Mouse (Mus musculus): ENCODE results near the gene 2210016L21Rik. TPM values are rescaled to one million over a fixed set of nuclear protein-coding genes. Genes with fewer than 3 reads are reported as not detected.
A peak's percentile ranks its signal among the peaks of the same experiment; 100 is the strongest.
"Not testable (repeated sequence)": the region's sequence is repeated elsewhere in the genome, so short reads cannot be mapped to it uniquely, and the experiment has no call there.

2210016L21Rik gene
- total RNA-seq, 2 experiments from 2014 or later = 24.7 to 26.6 TPM

DNA sequence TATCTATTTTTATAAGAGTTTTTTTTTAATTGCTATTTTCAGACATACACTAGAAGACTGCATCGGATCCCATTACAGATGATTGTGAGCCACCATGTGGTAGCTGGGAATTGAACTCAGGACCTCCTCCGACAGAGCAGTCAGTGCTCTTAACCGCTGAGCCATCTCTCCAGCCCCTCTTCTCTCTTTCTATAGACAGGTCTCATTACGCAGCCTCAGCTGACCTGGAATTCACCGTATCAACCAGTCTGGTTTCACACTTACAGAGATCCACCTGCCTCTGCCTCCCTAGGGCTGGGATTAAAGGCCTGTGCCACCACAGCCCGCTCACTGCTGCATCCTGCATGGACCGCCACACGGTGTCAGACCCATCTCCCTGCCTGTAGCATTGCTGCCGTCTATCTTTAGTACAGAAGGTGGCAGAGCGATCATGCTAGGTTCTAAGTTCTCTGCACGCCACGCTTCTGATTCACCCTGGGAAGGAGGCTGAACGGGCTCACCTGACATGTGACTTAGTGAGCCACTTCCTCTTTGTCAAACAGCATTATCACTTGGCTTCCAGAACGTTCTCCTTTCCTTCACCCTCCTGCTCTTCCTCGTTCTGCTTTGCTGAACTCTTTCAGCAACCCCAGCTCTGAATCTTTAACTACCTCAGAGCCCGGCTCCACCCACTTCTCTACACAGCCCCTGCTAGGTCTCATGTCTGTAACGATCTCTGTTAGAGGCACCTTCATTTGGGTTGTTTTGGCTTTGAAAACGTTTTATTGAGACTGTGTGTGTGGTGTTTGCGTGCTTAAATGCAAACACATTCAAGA is 20.2 kb upstream of the 2210016L21Rik start:
- TF ChIP-seq CTCF (IDR thresholded peaks at IDR 0.05) = no peak
- intact Hi-C loops (cut with DNase I) = no loop called here
- DNase-seq = no peak
- H3K27ac ChIP-seq = no peak overlapping the region
- H3K4me3 ChIP-seq = no peak overlapping the region

- peak overlapping the region; percentile 76; the same call in 1 of the 2 replicates for H3K4me3 ChIP-seq
- no peak overlapping the region for H3K27ac ChIP-seq
- no peak for TF ChIP-seq CTCF (IDR thresholded peaks at IDR 0.05)
- DNase-seq = no peak
- intact Hi-C loops (cut with DNase I) = no loop called here
These were observed 19.6 kb upstream of the 2210016L21Rik start for GRCm38 (mm10) chr5:114922366-114922731.

- intact Hi-C loops (cut with DNase I) = no loop called here
These were observed 18.9 kb upstream of the 2210016L21Rik start, which contains the start of gene Oasl1 for GRCm38 (mm10) chr5:114922998-114923473. Oasl1 (plus strand) TSS chr5:114923240.

GRCm38 (mm10) chr5:114926153-114926684 is 15.7 kb upstream of the 2210016L21Rik start:
- no peak for DNase-seq
- Histone ChIP-seq H3K27ac (no peak overlapping the region), H3K4me3 (no peak overlapping the region)
- intact Hi-C loops (cut with DNase I) = no loop called here
- no peak for TF ChIP-seq CTCF (IDR thresholded peaks at IDR 0.05)

More at GRCm38 (mm10) chr5:114922998-114923473, 18.9 kb upstream of the 2210016L21Rik start, which contains the start of gene Oasl1:
- DNase-seq = peak; percentile 81
- no peak for TF ChIP-seq CTCF (IDR thresholded peaks at IDR 0.05)
- Histone ChIP-seq H3K27ac (peak within 1 kb of the TSS; percentile 65), H3K4me3 (peak within 1 kb of the TSS; percentile 76)

DNA sequence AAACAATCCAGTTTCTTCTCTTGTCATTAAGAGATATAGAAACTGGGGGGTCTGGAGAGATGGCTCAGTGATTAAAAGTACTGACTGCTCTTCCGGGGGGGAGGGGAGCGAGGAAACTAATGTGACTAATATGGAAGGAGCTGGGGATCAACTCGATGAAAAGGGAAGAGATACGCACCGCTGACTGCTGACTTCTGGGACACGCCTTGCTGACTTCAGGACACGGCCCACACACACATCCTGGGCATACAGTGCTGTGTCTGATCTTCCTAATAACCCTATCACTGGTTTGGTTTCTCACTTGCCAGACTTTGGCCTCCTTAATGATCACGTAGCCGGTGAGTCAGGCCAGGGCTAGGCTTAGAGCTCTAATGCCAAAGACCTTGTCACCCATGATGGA is 15.2 kb upstream of the 2210016L21Rik start:
- no peak for DNase-seq
- Histone ChIP-seq H3K4me3 (no peak overlapping the region), H3K27ac (no peak overlapping the region)
- TF ChIP-seq CTCF (IDR thresholded peaks at IDR 0.05) = no peak
- intact Hi-C loops (cut with DNase I) = no loop called here

- no peak for TF ChIP-seq CTCF (IDR thresholded peaks at IDR 0.05)
- intact Hi-C loops (cut with DNase I) = no loop called here
- Histone ChIP-seq H3K4me3 (no peak overlapping the region), H3K27ac (no peak overlapping the region)
- DNase-seq = no peak
These were observed 10.3 kb upstream of the 2210016L21Rik start for GRCm38 (mm10) chr5:114931626-114932025.

- intact Hi-C loops (cut with DNase I) = no loop called here
- no peak for TF ChIP-seq CTCF (IDR thresholded peaks at IDR 0.05)
- DNase-seq = no peak
- H3K4me3 ChIP-seq = no peak overlapping the region
- H3K27ac ChIP-seq = no peak overlapping the region
These were observed 8.8 kb upstream of the 2210016L21Rik start for GRCm38 (mm10) chr5:114933206-114933605.

DNA sequence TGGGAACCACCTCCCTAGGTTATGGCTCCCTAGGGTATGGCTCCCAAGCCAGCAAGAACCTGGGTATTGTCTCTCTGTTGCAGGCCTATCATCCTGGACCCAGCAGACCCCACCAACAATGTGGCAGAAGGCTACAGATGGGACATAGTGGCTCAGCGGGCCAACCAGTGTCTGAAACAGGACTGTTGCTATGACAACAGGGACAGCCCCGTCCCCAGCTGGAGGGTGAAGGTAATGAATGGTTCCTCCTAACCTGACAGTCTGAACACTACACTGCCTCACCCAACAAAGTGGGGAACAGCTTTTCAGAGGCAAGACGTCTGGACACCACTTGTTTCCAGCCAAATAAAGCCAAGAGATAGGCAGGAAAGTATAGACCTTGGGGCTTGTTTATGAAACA is 6.1 kb upstream of the 2210016L21Rik start:
- intact Hi-C loops (cut with DNase I) = no loop called here

DNA sequence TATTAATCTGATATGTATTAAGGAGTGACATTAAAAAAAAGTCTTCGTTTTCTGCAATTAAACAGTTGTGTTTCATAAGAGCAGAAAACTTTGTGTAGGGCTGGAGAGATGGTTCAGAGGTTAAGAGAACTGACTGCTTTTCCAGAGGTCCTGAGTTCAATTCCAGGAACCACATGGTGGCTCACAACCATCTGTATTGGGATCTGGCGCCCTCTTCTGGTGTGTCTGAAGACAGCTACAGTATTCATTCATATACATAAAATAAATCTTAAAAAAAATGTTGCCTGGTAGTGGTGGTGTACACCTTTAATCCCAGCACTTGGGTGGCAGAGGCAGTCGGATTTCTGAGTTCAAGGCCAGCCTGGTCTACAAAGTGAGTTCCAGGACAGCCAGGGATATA is 820 bp upstream of the 2210016L21Rik start:
- H3K27ac ChIP-seq; intact Hi-C loops (cut with DNase I); DNase-seq; H3K4me3 ChIP-seq: not testable (repeated sequence)
- peak; percentile 24; the same call in 1 of the 2 replicates for TF ChIP-seq CTCF (IDR thresholded peaks at IDR 0.05)

More for the DNA sequence above, 6.1 kb upstream of the 2210016L21Rik start:
- TF ChIP-seq CTCF (IDR thresholded peaks at IDR 0.05) = no peak
- Histone ChIP-seq H3K27ac (no peak overlapping the region), H3K4me3 (no peak overlapping the region)
- no peak for DNase-seq

DNA sequence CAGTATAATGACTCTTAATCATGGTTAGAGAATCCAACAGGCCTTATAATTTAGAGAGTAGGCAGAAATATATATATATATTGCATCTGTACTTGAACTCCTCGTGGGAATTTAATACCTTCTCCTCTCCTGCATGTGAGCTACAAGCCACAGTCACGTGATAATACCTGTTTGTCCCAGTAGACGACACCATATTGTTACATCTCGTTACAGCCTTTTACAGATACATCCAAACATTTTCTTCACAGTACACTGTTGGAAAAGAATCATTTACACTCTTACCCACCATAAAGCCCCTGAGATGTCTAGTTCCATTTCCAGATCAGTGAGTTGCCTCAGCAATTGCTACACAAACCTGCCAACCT is 790 bp downstream of the 2210016L21Rik start:
- no peak for TF ChIP-seq CTCF (IDR thresholded peaks at IDR 0.05)
- Histone ChIP-seq H3K27ac (peak overlapping the region; percentile 91; the same call in 1 of the 2 replicates), H3K4me3 (peak overlapping the region; percentile 80)
- intact Hi-C loops (cut with DNase I) = no loop called here
- DNase-seq = no peak

- intact Hi-C loops (cut with DNase I) = no loop called here
These were observed 3.1 kb downstream of the 2210016L21Rik start for GRCm38 (mm10) chr5:114945072-114945471.

GRCm38 (mm10) chr5:114948891-114949290 is 6.9 kb downstream of the 2210016L21Rik start:
- TF ChIP-seq CTCF (IDR thresholded peaks at IDR 0.05) = no peak
- Histone ChIP-seq H3K27ac (no peak overlapping the region), H3K4me3 (no peak overlapping the region)
- intact Hi-C loops (cut with DNase I) = no loop called here
- DNase-seq = no peak

More at GRCm38 (mm10) chr5:114945072-114945471, 3.1 kb downstream of the 2210016L21Rik start:
- no peak overlapping the region for H3K27ac ChIP-seq
- no peak for TF ChIP-seq CTCF (IDR thresholded peaks at IDR 0.05)
- no peak for DNase-seq
- H3K4me3 ChIP-seq = no peak overlapping the region

DNA sequence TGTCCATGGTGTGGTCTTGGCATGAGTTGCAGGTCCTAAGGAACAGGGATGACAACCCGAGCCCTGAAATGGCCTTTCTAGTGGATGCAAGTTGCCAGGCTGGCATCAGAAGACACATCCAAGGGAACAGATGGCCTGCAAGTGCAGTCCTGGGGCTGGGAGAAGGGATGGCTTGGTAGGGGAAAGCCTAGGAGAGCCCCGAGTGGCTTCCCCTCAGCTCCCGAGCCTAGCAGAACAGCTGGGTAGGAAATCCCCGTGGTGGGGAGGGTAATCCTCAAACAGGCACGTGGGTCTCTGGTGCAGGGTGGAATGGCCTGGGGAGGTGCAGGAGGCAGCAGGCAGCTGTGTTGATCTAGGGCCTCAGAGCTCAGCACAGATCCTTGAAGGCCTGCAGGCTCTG is 7.4 kb downstream of the 2210016L21Rik start:
- no peak for DNase-seq
- Histone ChIP-seq H3K4me3 (no peak overlapping the region), H3K27ac (no peak overlapping the region)
- TF ChIP-seq CTCF (IDR thresholded peaks at IDR 0.05) = no peak
- intact Hi-C loops (cut with DNase I) = no loop called here
